Mouse (Mus musculus) T-helper 17 cell (primary cell): Measurements from ENCODE around the gene Mlst8.
"Not testable (repeated sequence)": the region's sequence is repeated elsewhere in the genome, so short reads cannot be mapped to it uniquely, and the experiment has no call there.

Experiments
- in situ Hi-C, 2 experiments: fragments of 300-600 bp; cut with MboI, MseI; formaldehyde crosslinking; loops; 1 replicate in 1 of 2; 2 replicates in 1 of 2; pipeline ENCODE4 v1.15.1; 2025; ENCODE audit warnings: high pct_unique_total_duplicates in 2 of 2

Gene Mlst8

DNA sequence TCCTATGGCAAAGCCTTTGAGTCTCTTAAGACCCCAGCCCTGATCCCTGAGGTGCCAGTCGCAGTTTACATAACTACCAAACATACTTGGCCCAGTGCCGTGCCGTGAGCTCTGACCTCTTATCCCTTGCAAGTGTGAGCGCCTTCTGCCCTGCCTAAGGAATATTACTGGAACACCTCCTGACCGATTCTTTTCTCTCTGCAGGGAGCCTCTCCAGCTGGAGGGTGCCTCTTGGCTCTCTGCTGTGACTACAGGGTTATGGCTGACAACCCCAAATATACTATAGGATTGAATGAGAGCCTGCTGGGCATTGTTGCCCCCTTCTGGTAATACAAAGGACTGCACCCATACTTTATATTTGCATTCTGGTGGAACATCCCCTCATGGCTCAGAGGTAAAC, 41.9 kb downstream of the Mlst8 start:
- in situ Hi-C loops: no loop called here

DNA sequence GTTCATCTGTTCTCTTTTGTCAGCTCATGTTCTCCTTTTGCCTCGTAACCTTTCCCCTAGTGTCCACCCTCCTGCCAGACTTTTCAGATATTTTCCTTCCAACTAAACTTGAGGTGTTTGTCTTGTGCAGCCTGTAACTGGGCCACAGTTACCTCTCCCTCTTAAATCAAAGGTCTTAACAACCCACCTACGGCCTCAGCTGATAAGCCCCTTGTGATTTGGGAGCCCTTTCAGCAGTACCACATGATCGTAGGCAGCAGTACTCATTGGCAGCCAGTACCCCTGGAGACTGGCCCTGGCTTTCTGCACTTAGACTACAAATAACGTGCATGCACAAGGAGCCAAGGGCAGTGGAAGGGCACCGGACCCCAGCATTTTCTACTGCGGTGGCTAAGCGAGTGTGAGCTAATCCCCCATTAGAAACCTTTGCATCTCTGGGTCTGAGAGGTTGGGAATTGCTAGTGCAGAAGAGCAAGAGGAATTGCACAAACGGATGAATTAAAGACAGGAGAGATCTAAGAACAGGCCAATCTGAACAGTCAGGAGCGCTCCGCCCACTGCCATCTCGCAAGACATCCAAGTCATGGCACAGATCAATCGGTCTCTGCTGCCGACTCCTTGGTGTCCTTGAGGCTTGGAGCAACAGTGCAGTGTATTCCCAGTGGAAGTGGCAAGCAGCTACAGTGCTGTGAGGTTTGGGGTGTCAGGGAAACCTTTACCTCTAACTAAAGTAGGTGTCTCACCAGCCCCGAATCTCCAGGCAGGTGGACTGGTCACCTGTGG, 49.5 kb downstream of the Mlst8 start:
- in situ Hi-C loops: no loop called here

DNA sequence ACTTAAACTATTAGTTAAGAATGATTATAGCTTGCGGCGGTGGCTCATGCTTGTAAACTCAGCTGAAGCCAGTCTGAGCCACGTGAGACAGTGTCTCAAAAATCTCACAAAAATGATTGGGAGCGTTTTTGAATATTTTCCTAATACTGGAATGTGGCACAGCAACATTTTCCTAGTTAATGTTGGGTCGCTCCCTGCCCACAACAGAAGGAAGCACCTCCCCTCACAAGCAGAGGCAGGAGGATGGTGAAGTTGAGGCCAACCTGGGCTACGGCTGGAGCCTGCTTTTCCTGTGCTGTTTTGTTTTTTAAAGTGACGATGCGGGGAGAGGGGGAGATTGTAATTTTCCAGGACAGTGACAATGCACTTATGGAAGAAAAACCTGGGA, 51.7 kb downstream of the Mlst8 start:
- in situ Hi-C loops: no loop called here

DNA sequence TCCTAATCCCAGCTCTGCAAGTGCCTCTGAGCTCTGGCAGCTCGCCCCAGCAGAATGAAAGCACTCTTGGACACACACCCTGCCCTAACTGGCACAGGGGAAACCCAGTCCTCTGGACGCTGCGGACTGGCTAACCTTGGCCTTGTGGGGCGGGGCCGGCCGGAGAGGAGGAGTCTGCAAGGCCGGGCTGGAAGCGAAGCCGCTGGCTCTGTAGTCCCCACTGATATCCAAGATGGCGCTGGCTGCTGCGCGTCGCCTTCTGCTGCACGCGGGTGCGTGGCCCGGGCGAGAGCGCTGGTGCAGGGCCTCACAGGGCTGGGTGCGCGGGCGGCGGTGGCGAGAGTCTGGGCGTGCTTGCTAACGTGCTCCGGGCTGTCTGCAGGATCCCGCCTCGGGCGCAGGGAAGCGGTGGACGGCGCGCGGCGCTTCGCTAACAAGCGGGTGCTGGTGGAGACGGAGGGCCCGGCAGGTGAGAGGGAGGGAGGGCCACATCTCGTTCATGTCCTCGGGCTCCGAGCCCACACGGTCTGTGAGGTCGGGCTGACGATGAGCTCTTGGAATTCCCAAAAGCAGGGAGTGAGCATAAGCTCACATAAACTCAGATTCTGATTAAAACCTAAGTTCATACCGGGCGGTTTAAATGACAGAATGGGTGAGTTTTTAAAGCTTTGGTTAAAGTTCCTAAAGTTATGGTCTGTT, 52.3 kb downstream of the Mlst8 start, which contains the start of gene Eci1:
Gene Eci1 (plus strand): TSS at position 171 of the 699 bp plus-strand sequence.
- in situ Hi-C loops: no loop called here

DNA sequence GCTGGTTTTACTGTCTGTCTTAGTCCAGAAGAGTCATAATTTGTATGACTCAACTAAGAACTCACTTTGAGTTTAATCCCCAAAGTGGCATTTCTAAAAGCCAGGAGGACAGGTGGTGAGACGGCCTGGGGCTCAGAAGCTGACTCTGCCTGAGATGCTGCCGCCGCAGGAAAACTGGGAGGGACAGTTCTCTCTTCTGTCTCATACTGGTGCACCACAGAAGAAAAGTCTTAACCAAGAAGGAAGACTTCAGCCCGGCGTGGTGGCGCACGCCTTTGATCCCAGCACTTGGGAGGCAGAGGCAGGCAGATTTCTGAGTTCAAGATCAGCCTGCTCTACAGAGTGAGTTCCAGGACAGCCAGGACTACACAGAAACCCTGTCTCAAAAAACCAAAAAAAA, 53.0 kb downstream of the Mlst8 start:
- in situ Hi-C loops: no loop called here

DNA sequence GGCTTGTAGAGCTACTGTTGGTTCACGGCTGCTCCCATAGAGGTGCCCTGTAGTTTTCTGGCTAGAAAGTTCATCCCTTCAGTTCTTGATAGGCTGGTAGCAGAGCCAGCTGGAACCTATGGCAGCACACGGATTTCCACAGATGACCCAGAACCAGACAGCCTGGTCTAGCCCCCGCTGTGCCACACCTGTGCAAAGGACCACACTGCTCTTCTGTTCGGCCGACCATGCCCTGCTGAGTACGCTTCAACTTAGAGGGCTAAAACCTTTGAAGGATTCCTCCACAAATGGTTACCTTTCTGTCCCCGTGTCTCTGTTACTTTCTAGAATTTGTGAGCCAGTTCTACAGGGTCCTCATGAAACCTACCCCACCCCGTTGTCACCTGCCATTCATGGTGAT, 53.6 kb downstream of the Mlst8 start:
- in situ Hi-C loops: not testable (repeated sequence)

DNA sequence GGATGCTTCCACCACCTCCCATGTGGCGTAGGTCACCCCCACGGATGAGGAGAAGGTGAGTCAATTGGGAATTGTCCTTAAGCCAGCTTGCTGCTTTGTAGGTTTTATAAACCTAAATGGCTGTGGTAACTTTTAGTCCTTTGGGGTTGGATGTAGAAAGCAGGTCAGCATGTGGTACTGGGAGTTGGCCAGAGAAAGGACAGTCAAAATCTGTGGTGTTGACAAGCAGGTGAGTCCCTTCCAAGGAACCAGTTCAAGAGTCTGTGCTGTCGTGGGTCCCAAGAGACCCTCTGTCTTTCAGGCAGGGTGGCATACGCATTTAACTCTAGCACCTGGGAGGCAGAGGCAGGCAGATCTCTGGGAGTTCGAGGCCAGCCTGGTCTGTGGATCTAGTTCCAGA, 54.4 kb downstream of the Mlst8 start:
- in situ Hi-C loops: no loop called here
